Mouse (Mus musculus): ENCODE measurements at regions not wholly inside any gene's neighbourhood (a gene's known extent, or its start where the extent isn't known, plus 50 kb on each side); places are given as distances from the start of the nearest gene placed in this dataset.
A peak's percentile ranks its signal among the peaks of the same experiment; 100 is the strongest.

DNA sequence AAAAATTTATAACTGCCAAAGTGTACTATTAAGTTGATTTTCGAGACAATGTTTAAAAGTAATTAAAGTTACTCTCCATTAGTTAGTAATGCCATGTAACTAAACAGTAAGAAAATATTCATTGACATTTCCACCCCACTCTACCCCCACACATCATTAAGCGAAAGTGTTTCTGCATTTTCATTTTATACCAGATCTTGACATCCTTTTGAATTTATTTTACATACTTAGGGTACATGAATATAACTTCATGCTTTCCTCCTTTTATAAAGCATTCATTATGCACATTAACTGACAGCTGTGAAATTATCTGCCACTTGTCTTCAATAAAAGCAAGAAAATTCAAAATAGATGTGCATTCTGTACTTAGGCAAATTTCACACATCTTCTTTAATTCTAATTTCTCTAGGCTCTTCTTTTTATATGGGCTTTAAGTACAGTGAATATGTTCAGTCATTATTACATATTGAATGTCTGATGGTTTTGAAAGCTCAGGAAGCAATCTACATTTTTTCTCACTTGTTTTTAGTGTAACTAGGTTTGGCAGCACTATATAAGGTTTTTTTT lies 526.5 kb downstream of the Epha5 start:
- DNase-seq = no peak

DNA sequence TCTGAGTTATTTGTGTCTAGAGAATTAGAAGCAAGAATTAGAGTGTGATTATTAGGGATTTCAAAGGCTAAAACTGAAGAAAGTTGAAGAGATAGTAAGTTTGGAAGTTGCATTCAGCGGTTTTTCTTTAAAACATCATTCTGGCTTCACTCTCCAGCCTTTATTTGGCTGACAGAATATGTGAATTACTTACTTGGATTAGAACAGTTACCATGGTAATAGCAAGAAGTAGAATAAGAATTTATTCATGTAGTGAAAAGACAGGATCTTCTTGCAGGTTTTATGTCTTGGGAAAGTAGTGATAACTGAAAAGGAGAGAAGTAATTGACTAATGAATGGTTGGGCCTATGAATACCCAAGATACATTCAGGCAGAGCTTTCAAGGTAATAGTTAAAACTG lies 517.1 kb upstream of the Tecrl start:
- DNase-seq = no peak

GRCm38 (mm10) chr5:83868359-83868758 lies 513.4 kb upstream of the Tecrl start:
- no peak for DNase-seq

DNA sequence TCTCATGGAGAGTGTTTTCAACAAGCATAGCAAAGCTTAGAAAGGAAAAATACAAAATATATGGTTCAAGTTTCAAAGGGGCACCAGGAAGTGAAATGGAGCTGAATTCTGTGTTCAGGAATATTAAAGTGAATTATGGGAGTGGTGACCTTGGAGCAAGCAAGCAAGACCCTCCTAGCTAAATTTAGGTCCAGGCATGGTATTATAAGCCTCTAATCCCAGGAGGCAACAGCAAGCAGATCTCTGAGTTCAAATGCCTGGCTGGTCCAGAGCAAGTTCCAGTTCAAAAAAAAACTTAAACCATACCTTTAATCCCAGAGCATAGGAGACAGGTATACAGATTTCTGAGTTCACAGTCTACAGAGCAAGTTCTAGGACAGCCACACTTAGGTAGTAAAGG lies 506.7 kb upstream of the Tecrl start:
- DNase-seq = no peak

DNA sequence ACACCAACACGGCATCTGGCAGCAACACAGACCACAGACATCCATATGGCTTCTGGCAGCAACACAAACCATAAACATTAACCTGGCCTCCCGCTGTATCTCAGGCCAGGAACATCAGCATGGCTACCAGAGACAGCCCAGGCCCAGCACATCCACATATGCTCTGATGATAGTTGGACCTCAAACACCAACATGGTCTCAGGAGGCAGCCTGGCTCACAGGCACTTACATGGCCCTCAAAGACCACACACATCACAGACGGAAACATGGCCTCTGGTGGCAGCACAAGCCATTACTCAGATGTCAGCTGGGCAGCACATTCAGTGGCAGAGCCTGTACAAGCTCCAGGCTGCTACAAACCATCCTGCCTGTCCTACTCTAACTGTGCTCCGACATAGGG lies 497.0 kb upstream of the Tecrl start:
- DNase-seq = no peak

- no peak for DNase-seq
These were observed 471.6 kb upstream of the Tecrl start for GRCm38 (mm10) chr5:83826561-83826960.

DNA sequence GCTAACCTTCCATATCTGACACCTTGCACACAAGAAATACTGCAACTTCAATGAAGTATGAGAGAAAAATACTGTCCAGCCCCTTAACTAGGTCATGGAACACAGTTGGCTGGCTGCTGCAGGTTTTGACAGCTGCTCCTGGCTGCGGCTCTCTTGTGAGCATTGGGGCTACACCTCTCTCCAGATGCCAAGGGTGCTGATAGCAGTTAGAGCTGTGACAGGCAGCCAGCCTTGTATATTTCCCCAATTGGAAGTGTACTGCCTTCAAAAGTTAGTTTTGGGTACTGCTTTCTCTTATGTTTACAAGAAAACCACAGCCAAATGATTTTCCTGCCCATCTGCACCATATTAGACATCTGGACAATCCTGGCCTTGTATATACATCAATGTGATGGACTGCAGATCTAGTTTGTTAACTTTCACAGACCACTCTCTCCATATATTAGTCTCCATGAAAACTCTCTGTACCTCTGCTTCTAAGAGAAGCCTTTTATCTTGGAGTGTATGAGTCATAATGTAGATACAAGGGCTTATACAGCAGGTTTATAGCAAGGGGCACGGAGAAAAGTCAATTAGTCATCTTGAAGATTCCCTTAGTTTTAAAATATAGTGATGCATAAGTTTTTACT lies 470.0 kb upstream of the Tecrl start:
- DNase-seq = no peak

DNA sequence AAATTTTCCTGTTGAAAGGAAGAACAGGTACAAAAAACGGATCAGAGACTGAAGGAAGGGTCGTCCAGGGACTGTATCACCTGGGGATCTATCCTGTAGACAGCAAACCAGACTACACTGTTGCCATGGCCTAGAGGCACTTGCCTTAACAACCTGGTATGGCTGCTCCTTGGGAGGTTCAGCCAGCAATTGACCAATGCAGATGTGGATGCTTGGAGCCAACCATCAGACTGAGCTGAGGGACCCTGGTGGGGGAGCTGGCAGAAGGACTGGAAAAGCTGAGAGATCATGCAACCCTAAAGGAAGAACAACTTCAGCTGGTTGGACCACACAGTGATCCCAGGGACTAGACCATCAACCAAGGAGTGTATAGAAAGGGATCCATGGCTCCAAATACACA lies 456.3 kb upstream of the Tecrl start:
- no peak for DNase-seq

DNA sequence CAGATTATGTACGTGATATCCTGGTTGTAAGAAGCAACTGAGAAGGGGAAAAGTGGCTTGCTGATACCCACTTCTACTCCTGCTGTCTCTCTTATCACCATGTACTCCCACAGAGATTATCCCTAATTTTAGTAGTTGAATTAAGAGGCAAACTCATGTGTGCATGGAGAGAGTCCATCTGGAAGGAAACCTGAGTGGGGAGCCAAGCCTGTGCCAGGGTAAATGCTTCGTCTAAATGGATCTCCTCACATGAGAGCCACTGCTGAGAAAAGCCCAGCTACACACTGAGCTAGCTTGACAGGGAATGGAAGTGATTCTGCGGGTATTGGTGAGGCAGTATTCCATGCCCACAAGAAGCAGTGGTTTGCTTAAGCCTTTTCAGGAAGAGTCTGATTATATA lies 445.0 kb upstream of the Tecrl start:
- no peak for DNase-seq

GRCm38 (mm10) chr5:83780419-83780818 lies 425.4 kb upstream of the Tecrl start:
- no peak for DNase-seq

DNA sequence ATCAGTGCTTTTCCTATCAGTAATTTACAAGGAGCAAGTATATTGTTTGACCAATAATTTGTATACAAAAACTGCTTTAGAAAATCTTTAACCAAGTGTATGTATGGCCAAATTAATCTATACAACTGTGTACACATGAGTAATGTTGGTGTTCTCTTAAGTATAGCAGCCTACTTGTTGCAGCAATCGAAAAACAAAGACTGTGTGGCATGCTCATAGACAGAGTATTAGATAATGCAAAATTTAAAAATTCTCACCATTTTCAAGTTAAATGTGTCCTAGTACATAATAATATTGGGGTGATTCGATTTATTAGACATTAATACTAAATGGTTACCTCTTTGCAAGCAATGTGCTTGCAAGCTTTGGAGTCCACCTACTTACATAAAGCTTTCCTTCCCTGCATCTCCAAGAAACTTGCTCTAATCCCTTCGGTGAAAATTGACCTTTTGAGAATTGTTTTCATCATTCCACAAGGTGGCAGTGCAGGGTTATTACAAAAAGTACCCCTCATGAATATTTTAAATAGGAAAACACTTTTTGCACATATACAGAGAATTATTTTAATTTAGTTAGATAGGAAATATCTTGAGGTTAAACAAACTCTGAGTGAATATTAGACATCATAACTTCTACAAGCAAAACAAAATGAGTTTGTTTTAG lies 423.4 kb upstream of the Tecrl start:
- DNase-seq = no peak

- peak; percentile 19 for DNase-seq
These were observed 386.9 kb upstream of the Tecrl start for GRCm38 (mm10) chr5:83741913-83742312.

- no peak for DNase-seq
These were observed 340.4 kb upstream of the Tecrl start for GRCm38 (mm10) chr5:83695383-83695782.

GRCm38 (mm10) chr5:83692286-83692685 lies 337.3 kb upstream of the Tecrl start:
- DNase-seq = no peak

DNA sequence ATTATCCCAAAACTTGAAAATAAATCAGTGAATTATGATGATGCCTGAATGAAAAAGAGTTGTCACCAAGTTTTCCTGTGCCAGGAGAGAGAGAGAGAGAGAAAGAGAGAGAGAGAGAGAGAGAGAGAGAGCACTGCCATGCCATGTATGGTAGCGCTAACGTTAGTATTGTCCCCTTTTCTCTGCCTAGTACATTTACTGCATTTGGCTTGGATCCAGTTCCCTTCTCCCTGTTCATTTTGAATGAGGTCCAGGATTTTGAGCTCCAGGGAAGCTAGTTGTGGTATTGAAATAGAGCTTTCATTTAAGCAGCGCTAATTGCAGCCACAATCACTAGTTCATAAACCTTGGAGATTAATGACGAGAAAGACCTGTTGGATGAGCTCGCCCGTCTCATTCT lies 323.4 kb upstream of the Tecrl start:
- no peak for DNase-seq

GRCm38 (mm10) chr5:83659091-83659490 lies 304.1 kb upstream of the Tecrl start:
- no peak for DNase-seq

DNA sequence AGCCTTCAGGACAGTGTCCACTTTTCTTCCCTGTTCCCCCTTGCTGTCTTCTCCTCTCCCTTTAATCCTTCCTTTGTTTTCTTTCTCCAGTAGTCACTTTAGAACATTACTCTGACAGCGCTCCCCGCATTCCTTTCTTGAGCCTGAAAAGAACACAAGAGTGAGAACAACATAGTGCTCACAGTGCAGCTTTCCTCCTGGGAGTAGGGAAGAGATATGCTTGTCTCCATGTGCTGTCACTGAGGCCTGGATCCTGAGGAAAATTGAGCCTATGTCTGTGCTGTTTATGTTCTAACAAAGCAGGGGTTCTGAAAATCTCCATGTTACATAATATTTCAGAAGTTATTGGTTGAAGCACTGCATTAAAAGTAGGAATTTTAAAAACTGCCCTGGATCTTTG lies 296.3 kb upstream of the Tecrl start:
- DNase-seq = no peak

- DNase-seq = no peak
These were observed 267.8 kb upstream of the Tecrl start for GRCm38 (mm10) chr5:83622612-83623374.

DNA sequence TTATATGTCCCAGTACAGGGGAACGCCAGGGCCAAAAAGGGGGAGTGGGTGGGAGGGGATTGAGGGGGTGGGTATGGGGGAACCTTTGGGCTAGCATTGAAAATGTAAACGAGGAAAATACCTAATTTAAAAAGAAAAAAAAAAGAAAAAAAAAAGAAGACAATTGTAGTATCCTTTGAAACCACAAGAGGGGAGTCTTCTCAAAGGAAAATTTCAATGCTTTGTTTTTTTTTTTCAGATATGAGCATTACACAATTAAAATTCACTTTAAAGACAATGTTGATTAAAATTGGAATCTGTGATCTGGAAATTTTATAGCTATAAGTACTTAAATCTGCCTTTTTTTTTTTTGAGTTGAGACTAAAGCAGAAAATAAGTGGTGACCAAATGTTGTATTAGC lies 255.8 kb upstream of the Tecrl start:
- DNase-seq = no peak

- no peak for DNase-seq
These were observed 238.3 kb upstream of the Tecrl start for GRCm38 (mm10) chr5:83593289-83593610.

DNA sequence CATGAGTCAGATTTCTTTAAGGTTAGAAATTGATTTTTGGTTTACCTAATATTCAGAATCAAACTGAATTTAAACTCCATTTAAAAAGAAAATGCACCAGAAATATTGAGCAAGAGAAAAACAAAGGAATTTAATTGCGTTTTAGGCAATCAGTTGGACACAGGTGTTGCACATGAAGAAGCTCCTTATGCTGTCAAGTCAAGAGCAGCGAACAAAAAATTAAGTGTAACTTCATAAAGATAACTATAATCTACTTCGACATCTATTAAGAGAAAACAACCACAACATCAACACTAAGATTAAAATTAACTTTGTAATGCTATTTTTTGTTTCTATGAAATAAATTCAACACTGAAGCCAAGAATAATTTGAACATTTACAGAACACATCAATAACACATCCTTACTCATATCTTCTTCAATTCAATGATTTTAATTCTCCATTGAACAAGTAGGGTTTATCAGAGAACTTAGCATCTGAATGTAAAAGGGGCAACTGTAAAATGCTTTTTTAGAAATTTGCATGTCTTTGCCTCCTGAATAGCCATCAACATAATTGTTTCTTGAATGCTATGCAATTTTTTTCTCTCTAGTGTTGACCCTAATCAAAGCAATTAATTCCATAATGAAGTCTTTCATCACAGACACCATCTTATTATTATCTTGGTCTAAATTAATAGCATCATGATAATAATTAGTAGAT lies 237.7 kb upstream of the Tecrl start:
- DNase-seq = no peak

All from kidney, adult 11 months (tissue).